Mouse (Mus musculus): ENCODE measurements around the gene Pxylp1.
A peak's percentile ranks its signal among the peaks of the same experiment; 100 is the strongest.

Pxylp1 gene

GRCm38 (mm10) chr9:96890266-96890665 is 2.2 kb downstream of the Pxylp1 start:
- no peak for DNase-seq

GRCm38 (mm10) chr9:96889345-96890021 is 3.0 kb downstream of the Pxylp1 start:
- peak; percentile 70 for DNase-seq

DNA sequence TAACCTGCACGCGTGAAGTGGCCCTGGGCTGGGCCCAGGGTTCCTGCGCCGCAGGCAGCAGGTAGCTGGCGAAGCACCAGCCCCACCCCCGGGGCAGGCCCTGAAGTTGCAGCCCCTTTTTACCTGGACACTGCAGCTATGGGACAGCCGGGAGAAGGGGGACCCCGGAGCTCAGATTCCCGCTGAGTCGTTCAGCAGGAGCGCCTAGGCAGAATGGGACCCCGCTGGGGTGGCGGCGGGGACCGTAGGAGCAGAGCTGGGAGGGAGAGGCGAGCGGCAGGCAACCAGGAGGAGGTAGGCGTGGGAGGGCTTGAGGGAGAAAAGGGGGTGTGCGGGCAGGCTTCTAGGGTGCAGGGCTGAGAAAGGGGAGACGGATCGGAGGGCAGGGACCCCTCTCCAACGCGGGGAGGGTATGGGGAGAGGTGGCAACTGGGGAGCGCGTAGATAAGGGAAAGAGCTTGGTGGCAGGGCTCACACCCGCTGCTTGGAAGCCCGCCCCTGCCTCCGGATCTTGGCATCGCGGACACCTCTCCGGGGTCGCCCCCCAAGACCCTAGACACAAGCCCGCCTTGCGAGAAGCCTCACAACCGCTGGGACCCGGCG is 3.6 kb downstream of the Pxylp1 start:
- DNase-seq = no peak

- no peak for DNase-seq
Observed at GRCm38 (mm10) chr9:96887954-96888353, 4.5 kb downstream of the Pxylp1 start.

DNA sequence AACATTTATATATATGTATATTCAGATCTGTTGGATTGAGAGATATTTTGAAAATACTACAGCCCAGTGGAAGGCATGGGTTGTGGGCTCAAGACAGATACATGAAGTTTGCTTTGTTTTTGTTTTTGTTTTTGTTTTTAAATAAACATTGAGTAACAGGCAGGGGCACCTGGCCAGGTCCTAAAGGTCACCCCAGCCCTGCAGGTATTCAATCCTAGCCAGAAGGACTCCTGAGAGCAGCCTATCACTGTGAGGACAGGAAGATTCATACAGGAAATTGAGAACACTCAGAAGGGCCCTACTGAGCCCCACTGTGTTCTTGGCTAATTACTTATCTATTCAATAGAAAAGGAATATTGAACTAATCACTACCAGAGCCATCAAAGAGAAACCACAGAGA is 5.0 kb downstream of the Pxylp1 start:
- no peak for DNase-seq

DNA sequence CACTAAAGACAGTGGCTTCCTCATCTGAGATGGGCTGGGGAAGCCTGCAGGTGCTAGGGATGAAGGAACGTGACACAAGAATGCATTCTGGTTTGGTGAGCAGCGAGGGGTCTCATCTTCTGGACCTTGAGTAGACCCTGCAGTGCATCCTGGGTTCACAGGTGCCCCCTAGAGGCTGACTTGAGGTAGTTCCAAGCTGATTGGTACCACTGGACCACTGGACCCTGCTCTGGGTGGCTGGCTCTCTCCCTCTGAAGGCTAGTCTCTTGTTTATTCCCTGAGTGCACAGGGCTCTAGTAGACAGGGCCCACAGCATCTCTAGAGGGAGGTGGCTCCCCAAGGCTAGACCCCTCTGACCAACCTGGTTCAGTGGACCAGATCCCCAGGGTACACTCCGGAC is 6.7 kb downstream of the Pxylp1 start:
- no peak for DNase-seq

GRCm38 (mm10) chr9:96882496-96883265 is 9.8 kb downstream of the Pxylp1 start:
- no peak for DNase-seq

- no peak for DNase-seq
Observed at GRCm38 (mm10) chr9:96881901-96882300, 10.6 kb downstream of the Pxylp1 start.

DNA sequence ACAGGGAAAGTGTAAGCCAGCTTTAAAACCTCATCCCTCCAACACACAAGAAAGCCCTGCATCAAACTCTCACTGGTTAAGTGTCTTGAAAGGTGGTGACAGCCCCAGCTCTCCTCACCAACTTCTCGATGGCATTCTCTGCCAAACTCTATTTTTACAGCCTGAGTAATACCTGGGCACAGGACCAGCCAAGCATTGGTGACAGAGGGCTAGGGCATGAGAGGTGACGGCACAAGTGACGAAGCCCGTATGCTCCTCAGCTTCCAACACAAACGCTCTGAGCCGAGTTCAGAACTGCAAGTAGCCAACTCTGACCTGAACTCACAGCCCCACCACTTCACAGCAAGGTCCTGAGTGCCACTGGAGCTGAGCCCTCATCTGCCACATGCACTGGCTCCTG is 13.4 kb downstream of the Pxylp1 start:
- DNase-seq = no peak

- DNase-seq = no peak
Observed at GRCm38 (mm10) chr9:96878464-96878863, 14.0 kb downstream of the Pxylp1 start.

DNA sequence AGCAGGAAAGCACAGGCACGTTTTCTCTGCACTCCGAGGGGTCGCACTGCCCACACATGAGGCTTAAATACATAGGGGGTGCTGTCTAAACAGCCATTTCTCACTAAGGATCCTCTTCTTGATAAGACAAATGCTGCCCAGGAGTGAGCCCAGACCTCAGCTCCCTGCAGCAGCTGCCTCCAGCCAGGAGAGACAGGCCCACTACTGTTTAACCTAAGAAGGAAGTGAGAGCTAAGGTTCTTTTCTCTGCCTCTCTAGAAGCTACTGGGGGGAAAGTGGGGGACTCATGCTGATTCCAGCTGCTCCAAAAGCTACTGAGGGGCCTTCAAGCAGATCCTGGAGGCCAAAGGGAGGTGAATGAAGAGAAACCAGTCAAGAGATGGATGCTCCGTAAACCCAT is 16.8 kb downstream of the Pxylp1 start:
- no peak for DNase-seq

- DNase-seq = peak; percentile 34
Observed at GRCm38 (mm10) chr9:96873082-96873481, 19.4 kb downstream of the Pxylp1 start.

DNA sequence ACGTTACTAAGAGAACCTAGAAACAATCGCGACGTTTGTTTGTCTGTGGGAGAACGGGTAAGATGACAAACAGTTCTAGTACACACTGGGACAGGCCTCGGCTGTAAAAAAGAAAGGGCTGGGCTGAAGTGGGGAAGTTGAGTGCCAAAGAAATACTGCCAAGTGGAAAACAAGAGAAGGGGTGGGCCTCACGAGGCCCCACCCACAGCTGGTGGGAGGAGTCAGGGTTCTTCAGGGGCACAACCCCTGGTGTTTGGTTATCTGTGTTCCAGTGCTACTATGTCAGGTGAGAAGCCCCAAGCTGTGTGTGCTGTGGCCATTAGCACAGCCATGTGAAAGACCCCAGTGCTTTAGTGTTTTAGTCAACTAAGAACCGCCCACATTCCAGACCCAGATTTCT is 22.4 kb downstream of the Pxylp1 start:
- no peak for DNase-seq

GRCm38 (mm10) chr9:96869542-96869941 is 22.9 kb downstream of the Pxylp1 start:
- DNase-seq = no peak

DNA sequence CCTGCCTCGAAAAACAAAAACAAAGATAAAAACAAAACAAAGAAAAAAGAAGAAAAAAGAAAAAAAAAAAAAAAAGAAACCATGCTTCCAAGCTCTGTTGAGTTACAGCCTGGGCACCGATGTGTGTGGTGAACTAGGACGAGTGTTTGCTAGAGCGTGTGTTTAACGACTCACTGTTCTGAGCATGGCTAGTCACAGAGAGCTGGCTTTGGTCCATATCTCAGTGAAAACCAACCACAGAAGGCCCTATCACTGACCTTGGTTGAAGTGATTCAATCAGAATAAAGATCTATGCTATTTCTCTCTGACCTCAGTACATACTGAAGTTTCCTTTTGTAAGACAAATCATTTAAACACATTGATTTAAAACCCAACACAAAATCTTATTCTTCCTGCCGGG is 23.9 kb downstream of the Pxylp1 start:
- no peak for DNase-seq

- DNase-seq = no peak
Observed at GRCm38 (mm10) chr9:96867165-96867564, 25.3 kb downstream of the Pxylp1 start.

GRCm38 (mm10) chr9:96866196-96866595 is 26.3 kb downstream of the Pxylp1 start:
- no peak for DNase-seq

DNA sequence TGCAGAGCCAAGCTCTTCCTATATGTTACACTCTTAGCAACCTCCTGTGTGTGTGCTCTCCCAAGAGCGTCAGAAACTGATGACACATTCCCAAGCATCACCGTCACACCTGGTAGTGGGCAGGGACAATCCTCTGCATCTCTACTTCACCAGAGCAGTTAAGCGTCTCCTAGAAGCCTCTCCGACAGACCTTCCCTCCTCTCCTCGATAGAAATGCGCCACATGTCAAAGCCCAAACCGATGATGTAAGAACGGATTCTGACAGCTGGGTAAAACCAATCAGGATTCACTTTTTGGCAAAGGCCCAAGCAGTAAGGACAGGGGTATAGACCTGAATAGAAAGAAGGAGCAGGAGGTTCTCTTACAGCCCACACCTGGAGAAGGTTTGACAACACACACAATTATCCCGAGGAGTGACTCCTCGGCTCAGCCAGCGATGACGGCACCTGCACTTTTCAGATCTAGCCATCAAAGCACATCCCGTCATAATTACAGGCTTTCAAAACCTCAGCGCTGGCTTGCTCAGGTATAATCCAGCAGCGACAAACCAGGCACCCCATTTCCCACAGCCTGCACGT is 26.9 kb downstream of the Pxylp1 start:
- no peak for DNase-seq

DNA sequence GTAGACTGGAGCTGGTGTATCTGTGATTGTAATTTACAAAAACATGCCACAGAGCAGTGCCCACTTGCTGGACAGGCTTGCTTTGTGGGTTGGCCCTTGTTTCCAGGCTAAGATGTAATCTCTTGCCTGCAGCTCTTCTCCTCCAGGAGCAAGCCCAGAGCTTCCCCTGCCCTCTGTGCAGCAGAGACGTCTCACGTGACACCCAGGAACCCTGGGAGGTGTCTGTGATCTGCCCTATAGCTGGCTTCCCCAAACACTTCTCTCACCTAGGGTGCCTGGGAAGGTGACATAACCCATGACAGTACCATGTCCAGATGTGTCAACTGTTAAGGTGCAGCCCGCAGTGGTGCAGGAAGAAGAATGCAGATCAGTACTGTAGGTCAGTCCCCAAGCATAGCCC is 28.9 kb downstream of the Pxylp1 start:
- DNase-seq = no peak

DNA sequence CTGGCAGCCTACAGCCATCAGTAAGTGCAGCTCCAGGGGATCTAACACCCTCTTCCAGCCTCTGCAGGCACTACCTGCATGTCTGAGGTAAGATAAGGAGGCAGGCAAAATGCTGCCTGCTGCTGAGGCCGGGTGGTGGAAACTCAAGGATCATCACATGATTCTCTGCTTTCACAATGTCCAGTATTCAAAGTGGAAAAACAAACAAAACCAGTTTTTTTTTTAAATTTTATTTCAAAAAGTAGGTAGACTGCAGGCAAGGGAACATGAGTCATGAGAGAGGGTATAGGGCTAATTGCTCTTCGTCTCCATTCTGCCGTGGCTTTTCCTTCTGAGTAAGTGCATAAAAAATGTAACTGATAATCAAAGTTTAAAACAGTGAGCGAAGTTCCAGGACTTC is 29.6 kb downstream of the Pxylp1 start:
- DNase-seq = no peak

DNA sequence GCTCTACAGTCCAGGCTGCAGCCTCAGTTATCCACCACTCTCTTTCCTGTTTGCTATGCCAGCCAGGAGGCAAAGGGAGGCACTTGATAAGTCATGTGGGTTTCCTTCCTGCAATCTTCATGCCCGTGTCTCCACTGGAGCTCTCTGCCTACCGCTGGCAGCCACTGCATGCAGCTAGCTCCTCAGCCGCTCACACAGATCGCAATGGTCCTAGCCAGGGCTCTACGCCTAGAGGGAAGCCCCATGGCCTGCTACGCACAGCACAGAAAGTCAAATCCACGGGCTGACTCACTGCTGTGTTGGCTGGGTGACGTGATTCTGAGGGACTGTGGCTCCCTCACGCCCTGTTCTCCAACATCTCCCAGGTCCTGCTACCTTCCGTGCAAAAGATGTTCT is 31.4 kb downstream of the Pxylp1 start:
- no peak for DNase-seq

- DNase-seq = no peak
Observed at GRCm38 (mm10) chr9:96860380-96861091, 31.9 kb downstream of the Pxylp1 start.

DNA sequence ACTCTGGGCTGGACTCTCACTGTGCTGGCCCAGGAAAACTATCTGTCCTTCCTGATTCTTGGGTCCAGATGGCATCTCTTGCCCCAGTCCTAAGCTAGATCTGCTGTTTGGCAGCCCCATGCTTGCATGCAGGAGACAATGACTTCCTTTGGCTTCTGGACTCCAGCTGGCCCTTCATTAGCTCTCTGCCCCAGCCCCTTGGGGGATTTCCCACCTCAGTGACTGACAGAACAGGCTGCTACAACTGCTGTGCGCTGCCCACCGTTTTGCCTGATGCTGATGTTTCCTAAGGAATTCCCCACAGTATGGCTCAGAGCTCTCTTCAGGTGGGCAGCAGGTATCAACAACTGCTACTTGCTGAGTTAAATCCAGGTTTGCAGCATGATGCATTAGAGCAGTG is 33.4 kb downstream of the Pxylp1 start:
- DNase-seq = no peak

Measured in liver (tissue).